Mouse (Mus musculus): Measurements from ENCODE around the gene Sec1.
"Not testable (repeated sequence)": the region's sequence is repeated elsewhere in the genome, so short reads cannot be mapped to it uniquely, and the experiment has no call there.

Sec1 gene

DNA sequence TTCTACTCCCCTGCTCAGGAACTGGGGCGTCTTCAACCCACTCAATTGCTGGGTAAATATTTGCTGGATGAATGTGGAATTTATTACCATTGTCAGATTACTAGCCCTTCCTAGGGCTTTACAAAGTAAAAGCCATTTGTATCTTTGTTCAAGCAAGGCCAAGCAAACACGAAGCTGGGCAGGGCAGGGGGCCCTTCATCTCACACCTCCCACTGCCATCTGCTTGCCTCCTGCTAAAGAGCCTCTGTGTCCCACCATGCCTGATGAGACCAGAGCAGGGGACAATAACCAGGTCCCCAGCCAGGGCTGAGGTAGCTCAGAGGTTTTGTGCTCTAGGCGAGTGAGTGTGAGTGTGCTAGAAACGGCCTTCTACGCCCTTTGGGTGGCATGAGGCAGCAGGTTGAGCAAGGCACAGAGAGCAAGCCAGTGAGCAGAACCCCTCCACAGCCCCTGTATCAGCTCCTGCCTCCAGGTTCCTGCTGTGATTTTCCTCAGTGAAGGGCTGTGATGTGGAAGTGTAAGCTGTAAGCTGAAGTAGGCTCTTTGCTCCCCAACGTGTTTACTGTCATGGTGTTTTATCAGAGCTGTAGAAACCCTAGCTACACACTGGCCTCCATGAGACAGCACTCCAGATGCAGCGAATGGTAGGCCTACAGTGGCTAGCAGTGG, 16.4 kb downstream of the Sec1 start:
- no peak for DNase-seq

DNA sequence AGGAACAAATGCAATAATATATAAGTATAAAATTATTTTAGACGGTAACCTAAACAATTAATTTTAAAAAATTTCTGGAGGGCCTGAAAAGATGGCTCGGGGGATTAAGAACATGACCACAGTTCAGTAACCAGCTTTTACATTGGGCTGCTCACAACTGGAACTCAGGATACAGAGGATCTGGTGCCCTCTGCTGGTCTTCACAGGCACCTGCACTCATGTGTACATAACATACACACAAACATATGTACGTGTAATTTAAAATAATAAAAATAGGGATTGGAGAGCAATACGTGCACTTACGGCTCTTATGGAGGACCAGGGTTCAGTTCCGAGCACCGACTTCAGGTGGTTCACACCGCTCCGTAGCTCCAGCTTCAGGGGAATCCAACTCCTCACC, 25.3 kb downstream of the Sec1 start:
- no peak for DNase-seq

DNA sequence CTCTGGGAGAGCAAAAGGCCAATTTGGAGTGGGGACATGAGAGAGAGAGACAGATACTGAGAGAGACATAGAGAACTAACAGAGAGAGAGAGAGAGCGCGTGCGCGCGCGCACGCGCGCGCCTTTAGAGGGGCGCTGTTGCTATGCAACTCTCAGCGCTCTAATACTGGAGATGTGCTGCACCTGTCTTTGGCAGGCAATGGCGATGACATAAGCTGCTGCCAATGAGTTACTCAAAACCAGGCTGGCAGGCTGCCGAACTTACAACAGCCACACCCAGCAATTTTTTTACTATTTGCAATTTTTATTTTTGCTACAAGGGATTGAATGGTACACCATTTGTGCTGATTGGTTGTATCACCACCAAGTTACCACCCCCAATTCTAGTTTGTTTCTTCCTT, 26.4 kb downstream of the Sec1 start:
- peak; percentile 31 for DNase-seq

DNA sequence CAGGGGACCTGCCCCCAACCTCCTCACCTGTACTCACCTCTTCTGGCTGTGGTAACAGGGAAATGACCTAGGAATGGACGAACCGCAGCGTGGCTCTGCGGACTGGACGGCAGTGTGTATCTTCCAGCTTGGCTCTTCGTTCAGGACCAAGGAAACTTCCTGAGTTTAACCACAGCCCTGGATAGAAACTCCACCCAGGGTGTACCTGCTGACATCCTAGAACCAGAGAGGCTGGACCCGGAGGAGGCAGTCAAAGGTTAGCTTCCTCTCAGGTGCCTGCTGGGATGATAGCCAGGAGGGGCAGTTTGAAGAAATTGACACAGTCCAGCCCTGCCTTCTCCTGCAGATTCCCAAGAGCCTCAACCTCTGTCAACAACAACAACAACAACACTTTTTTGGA, 28.0 kb downstream of the Sec1 start, which contains the start of gene Fut2:
TSS of gene Fut2 (minus strand) at position 234 of the 400 bp plus-strand sequence.
- no peak for DNase-seq

DNA sequence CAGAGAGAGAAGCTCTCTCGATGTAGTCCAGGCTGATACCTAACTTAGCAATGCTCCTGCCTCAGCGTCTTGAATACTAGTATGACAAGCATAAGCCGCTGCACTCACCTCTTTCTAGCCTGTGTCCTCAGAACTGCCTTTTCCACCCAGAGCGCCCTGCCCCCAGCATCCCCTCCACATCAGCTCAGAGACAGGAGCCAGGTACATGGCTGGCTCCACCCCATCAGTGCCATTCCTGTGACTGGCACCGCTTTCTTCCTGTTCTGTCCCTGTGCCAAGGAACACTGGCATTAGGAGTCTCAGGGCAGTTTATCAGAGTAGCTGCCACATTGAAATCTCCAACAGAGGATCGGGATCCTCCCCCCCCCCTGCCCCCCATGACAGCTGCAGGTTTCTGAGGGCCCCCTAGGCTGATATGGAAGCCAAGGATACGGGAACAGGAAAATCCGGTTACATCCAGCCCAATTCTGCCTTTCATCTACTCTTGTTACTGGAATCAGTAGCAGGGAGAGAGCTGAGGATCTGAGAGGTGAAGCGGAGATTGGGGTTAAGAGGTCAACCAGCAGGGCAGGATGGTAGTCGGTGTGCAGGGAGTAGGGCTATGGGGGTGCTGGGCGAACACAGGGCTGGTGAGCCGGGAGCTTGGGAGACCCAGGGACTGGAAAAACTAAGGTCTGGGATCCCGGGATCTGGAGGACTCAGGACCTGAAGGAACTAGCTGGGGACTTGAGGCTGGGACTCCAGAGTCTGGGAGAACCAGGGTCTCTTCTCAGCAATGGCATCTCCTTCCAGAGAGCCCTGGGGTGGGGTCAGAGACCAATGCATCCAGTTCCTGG, 28.7 kb downstream of the Sec1 start:
- DNase-seq = no peak

DNA sequence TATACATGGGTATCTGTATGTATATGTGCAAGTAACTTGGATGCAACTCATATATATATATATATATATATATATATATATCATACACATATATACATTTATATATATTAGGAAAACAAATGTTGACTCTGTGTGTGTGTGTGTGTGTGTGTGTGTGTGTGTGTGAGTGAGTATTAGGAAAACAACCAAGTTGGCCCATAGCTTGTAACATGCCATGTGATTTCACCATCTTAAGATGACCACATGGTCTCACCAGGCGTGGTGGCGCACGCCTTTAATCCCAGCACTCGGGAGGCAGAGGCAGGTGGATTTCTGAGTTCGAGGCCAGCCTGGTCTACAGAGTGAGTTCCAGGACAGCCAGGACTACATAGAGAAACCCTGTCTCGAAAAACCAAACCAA, 32.5 kb downstream of the Sec1 start:
- not testable (repeated sequence) for DNase-seq

DNA sequence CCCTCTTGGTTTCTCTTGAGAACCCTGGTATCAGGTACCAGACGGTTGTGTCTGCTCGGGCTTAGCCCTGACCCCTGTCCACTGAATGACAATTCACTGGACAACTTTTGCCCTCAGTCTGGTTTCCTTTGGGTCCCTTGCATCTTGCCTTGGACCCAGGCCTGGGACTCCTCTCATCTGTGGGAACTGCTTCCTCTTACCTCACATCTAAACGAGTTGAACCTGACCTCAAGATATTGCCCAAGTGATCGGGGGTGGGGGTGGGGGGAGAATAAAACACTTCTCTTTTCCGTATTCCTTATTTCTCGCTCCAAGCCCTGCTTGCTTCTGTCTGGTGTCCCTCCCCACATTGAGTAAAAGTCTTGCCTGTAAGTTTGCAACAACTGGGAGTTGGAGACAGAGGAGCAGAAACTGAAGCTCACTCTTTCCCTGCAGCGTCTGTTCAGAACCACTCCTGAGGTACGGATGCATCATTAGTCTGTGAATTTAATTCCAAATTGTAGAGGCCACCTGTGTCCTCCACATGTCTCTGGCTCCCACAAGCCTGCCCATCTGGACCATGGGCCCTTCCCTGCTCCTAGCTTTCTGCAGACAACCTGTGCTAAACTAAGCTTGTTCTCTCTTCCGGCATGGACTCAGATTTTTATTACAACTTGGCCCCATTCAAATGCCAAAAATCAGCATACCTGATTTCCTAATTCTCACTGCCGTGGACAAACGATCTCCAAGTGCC, 33.3 kb downstream of the Sec1 start:
- no peak for DNase-seq

DNA sequence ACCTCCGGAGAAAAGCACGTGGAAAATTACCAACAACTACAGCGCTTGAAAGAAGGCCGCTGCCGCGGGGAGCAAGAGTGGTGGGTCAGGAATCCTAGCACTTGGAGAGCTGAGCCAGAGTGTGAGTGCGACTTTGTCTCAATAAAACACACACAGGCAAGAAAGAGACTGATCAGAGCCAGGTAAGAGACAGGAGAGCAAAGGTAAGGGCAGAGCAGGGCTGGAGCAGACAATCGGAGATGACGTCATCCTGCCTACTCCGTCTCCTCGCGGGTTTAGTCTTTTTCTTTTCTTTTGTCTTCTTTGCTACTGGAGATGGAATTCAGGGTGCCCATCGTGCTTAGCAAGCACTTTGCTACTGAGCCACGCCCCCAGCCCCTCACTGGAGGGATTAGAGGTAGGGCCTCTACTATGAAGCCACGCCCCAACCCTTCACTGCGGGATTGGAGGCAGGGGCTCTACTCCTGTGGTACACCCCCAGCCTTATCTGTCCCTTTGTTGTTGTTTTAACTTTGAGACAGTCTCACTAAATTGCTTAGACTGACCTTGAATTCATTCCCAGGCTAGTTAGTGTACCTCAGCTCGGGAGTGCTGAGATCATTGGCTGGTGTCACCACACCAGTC, 39.7 kb downstream of the Sec1 start:
- no peak for DNase-seq

DNA sequence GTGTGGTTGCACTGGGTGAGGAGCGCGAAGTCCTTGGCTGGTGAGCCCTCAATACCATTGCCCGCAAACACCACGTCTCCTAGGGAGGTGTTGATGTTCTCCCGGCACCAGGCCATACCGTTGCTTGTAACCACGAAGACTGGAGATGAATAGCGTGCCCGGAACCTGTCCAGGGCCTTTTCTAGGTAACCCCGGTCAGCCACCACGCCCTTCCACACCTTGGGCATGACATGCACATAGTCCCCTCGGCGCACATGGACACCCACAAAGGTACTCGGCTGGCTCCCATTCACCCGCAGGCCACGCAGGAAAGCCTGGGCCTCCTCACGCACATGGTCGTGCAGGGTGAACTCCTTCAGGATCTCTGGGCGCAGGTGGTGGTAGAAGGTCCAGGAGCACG, 43.7 kb downstream of the Sec1 start:
- DNase-seq = not testable (repeated sequence)

DNA sequence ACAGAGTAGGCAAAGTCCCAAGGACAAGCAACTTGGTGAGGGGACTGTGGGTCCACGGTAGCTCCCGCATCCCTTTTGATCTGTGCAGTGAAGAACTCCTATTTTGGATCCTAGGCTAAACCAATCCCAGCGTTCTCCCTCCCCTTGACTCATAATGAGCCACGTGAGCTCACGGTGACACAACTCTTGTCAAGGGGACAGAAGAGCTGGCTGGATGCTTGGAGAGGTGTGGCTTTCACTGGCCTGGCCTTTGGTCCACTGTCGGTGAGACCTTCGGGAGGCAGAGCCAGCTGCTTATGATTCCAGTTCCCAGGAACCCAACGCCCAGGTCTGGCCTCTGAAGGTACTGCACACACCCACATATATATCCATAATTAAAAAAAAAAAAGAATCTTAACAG, 44.9 kb downstream of the Sec1 start:
- no peak for DNase-seq

DNA sequence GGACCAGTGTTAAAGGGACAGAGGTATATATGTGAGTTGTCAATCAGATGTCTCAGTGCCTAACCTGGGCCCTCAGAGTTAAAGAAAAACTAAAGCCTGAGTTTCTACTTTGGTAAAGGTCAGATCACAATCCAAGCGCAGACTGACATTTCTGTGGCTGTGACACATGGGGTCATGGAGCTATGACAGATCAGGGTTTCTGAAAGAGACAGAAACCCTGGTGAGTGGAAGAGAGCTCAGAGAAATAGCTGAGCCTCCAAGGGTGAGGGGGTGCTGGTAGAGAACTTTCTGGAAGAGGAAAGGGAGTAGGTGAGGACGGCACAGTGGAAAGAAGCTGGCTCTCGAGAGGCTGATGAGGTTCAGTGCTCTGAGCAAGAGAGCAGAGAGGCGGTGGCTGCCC, 47.5 kb downstream of the Sec1 start:
- DNase-seq = no peak

DNA sequence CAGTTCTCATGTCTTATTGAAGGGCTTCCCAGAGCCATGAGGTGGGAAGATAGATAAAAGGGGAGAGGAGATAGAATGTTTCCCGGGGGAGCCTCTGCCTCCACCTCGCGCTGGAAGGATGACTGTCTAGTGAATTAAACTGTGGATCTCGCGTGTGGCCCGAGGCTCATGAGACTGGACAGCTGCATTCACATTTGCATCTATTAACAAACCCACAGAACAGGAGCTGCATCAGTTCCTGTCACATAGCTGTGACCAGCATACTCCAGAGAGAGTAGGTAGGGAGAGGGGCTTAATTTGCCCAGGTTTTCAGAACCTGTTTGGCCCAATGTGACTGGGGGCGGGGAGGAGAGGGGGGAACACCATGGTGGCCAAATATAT, 48.6 kb downstream of the Sec1 start:
- DNase-seq = no peak

DNA sequence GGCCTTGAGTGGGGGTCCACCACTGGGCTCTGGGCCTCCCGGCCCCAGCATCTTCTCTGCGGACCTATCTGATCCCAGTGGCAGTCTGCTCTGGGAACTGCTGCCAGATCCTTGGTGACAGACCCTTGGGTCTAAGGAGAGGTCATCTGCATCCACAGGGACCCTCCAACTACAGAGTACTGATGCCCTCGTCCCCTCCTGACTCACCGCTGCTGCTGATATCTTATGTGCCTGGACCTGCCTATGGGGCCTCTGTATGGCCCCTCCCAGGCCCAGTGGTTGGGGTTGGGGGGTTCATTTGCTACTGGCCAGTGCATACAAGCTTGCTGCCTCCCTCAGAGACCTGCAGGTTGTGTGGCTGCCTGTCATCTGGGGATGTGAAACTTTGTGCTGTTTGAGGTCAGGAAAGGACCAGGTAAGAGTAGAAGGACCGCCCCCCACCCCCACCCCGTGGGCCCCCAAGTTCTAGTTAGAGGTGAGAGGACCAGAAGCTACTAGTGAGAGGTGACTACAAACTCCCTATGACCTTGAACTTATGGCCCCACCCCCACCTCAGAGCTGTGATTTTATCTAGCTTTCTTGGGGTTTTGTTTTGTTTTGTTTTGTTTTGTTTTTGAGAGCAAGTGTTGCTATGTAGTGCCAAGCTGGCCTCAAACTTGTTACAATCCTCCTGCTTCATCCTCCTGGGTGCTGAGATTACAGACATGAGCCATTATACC, 49.2 kb downstream of the Sec1 start:
- DNase-seq = no peak

DNA sequence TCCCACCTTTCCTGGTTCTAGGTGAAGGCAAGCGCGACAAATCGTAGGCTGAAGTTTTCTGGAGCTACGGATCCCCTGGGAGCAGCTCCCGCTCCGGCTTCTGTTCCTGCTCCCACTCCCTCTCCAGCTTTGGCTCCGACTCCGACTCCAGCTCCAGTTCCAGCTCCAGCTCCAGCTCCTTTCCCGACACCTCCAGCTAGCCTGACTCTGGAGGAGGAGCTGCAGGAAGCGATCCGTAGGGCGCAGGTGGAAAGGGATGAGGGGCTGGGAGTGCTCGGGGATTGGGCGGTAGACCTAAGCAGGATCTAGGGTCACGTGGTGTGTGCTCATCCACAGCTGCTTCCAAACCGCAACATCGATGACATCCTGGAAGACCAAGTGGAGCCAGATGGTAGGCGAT, 50.0 kb downstream of the Sec1 start:
- peak; percentile 75 for DNase-seq

DNA sequence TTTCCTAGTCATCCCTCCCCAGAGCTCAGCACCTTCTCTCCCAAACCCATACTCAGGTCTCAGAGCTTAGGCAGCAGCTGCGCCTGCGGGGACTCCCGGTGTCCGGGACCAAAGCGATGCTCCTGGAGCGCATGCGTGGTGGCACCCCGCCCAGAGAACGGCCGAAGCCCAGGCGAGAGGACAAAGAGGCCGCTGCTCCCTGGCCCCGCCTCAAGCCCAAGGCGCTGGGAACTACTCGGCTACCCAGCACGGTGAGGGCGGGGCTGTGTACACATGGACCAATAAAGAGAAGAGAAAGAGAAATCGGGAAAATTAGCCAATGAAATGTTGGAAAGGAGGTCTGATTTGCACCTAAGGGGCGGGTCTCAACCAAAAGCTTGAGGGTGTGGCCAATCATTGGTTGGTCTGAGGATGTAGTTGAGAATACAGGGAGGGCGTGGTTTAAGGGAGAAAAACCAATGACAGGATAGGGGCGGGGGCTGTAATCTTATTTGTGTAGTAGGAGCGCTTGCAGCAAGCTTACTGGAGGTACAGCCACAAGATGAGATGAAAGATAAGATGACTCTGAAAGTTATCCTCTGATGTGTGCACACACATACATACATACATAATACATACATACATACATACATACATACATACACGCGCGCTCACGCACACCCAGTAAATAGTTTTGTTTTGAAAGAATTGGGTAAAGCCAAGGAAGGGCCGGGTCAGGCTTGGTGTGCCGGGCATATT, 50.6 kb downstream of the Sec1 start:
- DNase-seq = peak; percentile 90

DNA sequence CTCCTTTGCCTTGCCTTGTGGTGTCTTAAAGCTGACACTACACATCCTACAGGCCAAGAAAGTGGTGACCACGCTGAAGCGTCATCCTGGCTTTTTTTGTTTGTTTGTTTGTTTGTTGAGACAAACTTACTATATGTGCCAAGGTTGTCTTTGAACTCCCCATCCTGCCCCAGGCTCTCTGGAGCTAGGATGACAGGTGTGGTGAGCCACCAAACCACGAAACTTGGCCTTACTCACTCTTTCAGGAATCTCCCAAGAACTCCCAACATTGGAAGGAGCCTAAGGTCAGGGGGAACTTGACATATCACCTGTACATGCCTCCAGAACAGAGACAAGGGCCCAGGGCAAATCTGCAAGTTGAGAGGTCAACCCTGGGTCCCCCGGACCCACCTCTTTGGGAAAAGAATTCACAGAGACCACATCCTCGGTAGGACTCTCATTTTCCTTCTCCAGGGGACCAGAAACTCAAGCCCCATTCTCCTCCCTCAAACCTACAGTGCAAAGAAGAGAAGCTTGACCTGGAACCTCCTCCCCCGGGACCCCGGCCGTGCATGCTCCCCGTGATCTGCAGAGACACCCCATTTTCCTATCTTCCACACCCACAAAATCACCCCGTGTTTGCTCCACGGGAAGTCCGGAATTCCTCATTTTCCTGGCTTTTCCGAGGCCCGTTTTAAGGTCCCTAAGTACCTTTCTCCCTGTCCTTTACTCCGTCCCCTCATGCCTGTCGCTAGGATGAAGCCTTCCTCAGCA, 51.5 kb downstream of the Sec1 start:
- no peak for DNase-seq

DNA sequence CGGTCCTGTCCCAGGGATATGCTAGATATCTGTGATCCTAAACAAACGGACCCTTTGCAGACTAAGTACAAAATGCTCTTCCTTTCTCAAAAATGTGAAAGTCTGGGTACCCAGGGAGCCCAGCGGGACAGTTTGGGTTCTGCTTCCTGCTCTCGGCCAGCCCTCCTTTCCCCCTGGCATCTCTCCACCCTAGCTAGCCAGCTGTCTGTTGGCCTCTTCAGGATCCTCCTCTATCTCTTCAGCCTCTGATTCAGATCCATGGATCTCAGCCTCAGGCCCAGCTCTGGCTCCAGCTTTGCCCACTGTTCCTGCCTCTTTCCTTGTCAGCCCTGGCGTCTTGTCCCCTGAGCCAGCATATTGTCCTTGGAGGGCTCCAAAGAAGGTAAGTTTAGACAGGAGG, 52.1 kb downstream of the Sec1 start:
- no peak for DNase-seq

DNA sequence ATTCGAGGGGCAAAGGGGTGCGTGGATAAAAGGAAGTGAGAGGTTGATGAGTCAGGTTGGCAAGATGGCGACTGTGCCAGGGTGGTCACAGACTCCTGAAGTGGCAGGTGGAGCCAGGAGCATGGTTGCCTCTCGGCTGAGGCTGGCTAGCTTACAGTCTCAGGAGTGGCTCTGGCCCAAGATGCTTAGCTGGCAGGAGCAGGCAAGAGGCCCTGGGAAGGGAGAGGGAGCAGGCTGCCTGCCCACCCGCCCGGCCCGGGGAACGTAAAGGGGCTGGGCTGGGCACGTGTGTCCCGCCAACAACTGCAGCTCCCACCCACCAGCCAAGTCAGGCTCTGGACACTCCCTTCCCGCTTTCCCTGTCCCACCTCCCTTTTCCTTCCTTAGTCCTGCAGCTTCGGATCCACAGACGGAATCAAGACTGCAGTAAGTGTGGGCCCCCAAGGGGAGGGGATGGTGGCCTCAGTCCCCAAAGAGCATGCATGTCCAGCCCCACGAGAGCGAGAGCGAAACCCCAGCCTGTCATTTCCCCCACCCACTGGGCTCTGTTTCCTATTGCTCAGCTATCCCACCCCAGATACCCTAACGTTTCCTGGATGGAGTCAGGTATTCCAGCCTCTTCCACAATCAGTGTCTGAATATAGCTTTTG, 52.7 kb downstream of the Sec1 start:
- DNase-seq = no peak

DNA sequence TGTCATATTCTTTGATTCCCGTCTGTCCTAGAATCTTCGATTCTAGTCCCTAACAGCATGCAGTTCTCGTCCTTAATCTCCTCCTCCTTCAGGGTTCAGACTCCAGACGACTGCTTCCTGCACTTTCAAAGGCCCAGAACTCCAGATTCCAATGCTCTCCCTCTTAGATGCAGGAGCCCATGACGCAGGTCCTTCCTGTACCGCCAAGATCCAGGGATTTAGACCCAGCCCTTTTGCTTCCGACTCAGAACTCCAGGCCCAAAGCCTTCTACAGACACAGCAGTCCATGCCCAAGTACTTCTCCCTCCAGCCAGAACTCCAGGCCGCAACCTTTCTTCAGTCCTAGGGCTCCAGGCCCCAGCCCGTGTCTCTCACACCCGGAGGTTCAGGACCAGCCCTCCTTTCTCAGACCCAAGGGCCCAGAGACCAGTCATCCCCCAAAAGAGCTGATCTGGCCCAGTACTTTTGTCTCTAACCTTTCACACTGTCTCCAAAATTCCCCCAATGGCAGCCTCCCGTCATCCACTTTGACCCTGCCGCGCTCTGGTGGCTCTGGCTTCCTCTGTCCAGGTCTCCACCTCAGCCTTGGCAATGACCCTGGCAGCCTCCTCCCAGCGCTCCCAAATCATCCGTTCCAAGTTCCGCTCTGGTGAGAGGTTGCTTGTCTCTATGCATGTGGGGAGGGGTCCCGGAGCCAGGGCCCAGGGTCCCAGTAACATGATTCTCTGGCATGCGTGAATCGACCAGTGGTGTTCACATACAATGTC, 53.8 kb downstream of the Sec1 start:
- DNase-seq = no peak

DNA sequence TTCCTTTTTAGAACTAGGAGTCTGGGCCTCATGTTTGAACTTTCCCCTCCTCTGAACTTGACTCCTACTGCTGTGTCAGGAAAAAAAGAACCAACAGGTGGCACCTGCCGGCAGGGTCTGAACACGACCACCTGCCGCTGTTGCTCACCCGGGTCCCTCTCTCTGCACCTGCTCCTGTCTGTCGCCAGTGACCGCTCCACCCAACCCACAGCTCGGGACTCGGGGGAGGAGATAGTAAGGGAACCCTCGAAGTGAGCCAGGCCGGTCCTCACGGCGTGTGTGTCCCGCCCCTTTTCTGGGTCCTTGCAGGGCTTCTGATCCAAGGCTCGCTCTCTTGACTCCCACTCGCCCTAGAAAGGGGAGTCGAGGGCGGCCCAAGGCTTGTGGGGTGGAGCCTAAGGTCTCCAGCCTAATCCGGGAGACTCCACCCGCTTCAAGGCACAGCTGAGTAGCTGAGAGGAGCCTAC, 54.6 kb downstream of the Sec1 start, which contains the start of gene Mamstr:
TSS of gene Mamstr (plus strand) at position 417 of the 467 bp plus-strand sequence.
- DNase-seq = no peak

Measured in right cerebral cortex, postnatal 25 days (tissue).